Mouse (Mus musculus) bone marrow, adult 2 months (tissue): ENCODE data around the gene 2310039H08Rik.

Source experiments
- CTCF ChIP-seq: fragments of 200-500 bp; IDR thresholded peaks from 2 replicates; pipeline ENCODE4 v1.5.1; 2011; ENCODE audit warnings: low read length, control low read depth; ENCODE audit not compliant: control insufficient read depth, insufficient read depth
- POLR2A ChIP-seq: fragments of 200-500 bp; IDR thresholded peaks from 2 replicates; pipeline ENCODE4 v1.6.1; 2011; ENCODE audit warnings: low read depth, mild to moderate bottlenecking, control low read depth, low read length, borderline replicate concordance; ENCODE audit not compliant: control insufficient read depth

DNA sequence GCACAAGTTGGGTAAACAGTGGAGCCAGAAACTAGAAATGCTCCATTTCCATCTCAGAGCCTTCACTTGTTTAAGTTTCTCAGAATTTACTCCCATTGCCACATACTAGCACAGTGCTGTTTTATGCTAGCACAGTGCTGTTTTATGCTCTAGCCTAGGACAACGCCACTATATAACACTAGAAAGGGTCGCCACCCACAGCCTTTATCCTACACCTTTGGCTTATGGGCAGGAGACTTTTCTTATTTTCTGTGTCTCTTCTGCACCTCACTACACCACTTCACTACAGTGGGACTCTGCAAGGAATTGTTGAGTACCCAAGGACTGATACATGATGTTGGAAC is 10.8 kb downstream of the 2310039H08Rik start:
- TF ChIP-seq CTCF: no peak
- no peak for TF ChIP-seq POLR2A
